Mouse (Mus musculus) stomach, postnatal 0 days (tissue): ENCODE measurements at regions not wholly inside any gene's neighbourhood (a gene's known extent, or its start where the extent isn't known, plus 50 kb on each side); places are given as distances from the start of the nearest gene placed in this dataset.

ENCODE experiments used
- CTCF ChIP-seq: IDR thresholded peaks from 2 replicates; pipeline ENCODE4 v1.5.1; 2016; ENCODE audit warnings: antibody characterized with exemption, low read depth, mild to moderate bottlenecking, moderate library complexity
- EP300 ChIP-seq: optimal IDR thresholded peaks from 2 replicates; pipeline ENCODE3; 2016; ENCODE audit warnings: antibody characterized with exemption

- TF ChIP-seq EP300, result no peak
- TF ChIP-seq CTCF, result no peak
Measured at GRCm38 (mm10) chr12:94155110-94155858, 1536.7 kb upstream of the Flrt2 start.
